Mouse (Mus musculus) G1E (cell line): ENCODE measurements around the gene Akr1cl.

Experiments
- CTCF ChIP-seq: IDR thresholded peaks from 2 replicates; pipeline ENCODE4 v1.5.1; 2012; ENCODE audit warnings: low read depth, low read length, inconsistent platforms, mixed read lengths
- GATA1 ChIP-seq: IDR thresholded peaks from 2 replicates; pipeline ENCODE4 v1.6.1; 2012; ENCODE audit warnings: borderline replicate concordance, low read length, inconsistent platforms, mixed read lengths
- GATA2 ChIP-seq: IDR thresholded peaks from 2 replicates; pipeline ENCODE4 v1.6.1; 2012; ENCODE audit warnings: low read depth, low read length, inconsistent platforms, borderline replicate concordance
- POLR2AphosphoS5 ChIP-seq: IDR thresholded peaks from 2 replicates; pipeline ENCODE4 v1.6.1; 2012; ENCODE audit warnings: low read depth, low read length, inconsistent platforms; ENCODE audit not compliant: insufficient replicate concordance
- TAL1 ChIP-seq: conservative IDR thresholded peaks from 2 replicates; pipeline ENCODE4 v1.6.1; 2012; ENCODE audit warnings: low read depth, low read length, inconsistent platforms, mixed read lengths

- no peak for TF ChIP-seq CTCF
- no peak for TF ChIP-seq GATA1
- TF ChIP-seq TAL1, result no peak
- no peak for TF ChIP-seq GATA2
- TF ChIP-seq POLR2AphosphoS5, result no peak
Measured at GRCm38 (mm10) chr1:65075607-65076006, 43.0 kb upstream of the Akr1cl start.
